Mouse (Mus musculus) embryonic facial prominence, embryonic 11.5 days (tissue): ENCODE measurements around the gene Ldhal6b. TPM values are rescaled to one million over a fixed set of nuclear protein-coding genes. Genes with fewer than 3 reads are reported as not detected.
"Not testable (repeated sequence)": the region's sequence is repeated elsewhere in the genome, so short reads cannot be mapped to it uniquely, and the experiment has no call there.

ENCODE experiments used
- ATAC-seq: fragments of 200-750 bp; cut with Nextera tagmentation; replicated peaks from 2 replicates; pipeline ENCODE4 v1.8.0; 2017; ENCODE audit warnings: low read depth; ENCODE audit not compliant: insufficient number of reproducible peaks, low FRiP score, low TSS enrichment
- DNase-seq: peaks from one replicate; pipeline ENCODE4 v3.0.0-alpha.2; 2015; ENCODE audit warnings: low spot score
- H3K27ac ChIP-seq: fragments of 300-500 bp; sonication (generic); replicated peaks from 2 replicates; pipeline ENCODE4 v1.5.1; 2014; ENCODE audit warnings: mild to moderate bottlenecking, low read depth, low read length, control low read depth
- H3K27me3 ChIP-seq: fragments of 300-500 bp; sonication (generic); 2 replicates; pipeline ENCODE4 v1.6.1; 2014; ENCODE audit warnings: mild to moderate bottlenecking, low read length, moderate library complexity, mixed read lengths; ENCODE audit not compliant: control insufficient read depth, insufficient read depth
- H3K36me3 ChIP-seq: fragments of 300-500 bp; sonication (generic); replicated peaks from 2 replicates; pipeline ENCODE4 v1.6.1; 2014; ENCODE audit warnings: low read depth, mild to moderate bottlenecking, low read length, moderate library complexity, mixed read lengths; ENCODE audit not compliant: control insufficient read depth, insufficient read depth
- H3K4me1 ChIP-seq: fragments of 300-500 bp; sonication (generic); 2 replicates; pipeline ENCODE4 v1.6.1; 2014; ENCODE audit warnings: low read length, mixed read lengths; ENCODE audit not compliant: control insufficient read depth, insufficient read depth
- H3K4me2 ChIP-seq: fragments of 300-500 bp; sonication (generic); 2 replicates; pipeline ENCODE4 v1.6.1; 2014; ENCODE audit warnings: low read depth, mild to moderate bottlenecking, control low read depth, low read length, moderate library complexity
- H3K4me3 ChIP-seq: fragments of 300-500 bp; sonication (generic); 2 replicates; pipeline ENCODE4 v1.5.1; 2014; ENCODE audit warnings: low read depth, low read length, control low read depth
- H3K9ac ChIP-seq: fragments of 300-500 bp; sonication (generic); replicated peaks from 2 replicates; pipeline ENCODE4 v1.6.1; 2014; ENCODE audit warnings: mild to moderate bottlenecking, control low read depth, low read length
- H3K9me3 ChIP-seq: fragments of 300-500 bp; sonication (generic); replicated peaks from 2 replicates; pipeline ENCODE4 v1.6.1; 2016; ENCODE audit warnings: mild to moderate bottlenecking, low read length, inconsistent platforms, mixed read lengths; ENCODE audit not compliant: control insufficient read depth
- WGBS: fragments of 180-500 bp; shearing (Covaris S2); extraction: QIAGEN DNeasy Blood & Tissue Kit; methylation state at CpG from one replicate; pipeline ENCODE4 v1.1.7; 2014; 5-methylcytosine and 5-hydroxymethylcytosine counted together
- polyA plus RNA-seq: library from polyadenylated mRNA; unstranded; fragments of >200 nt; fragmentation: Nextera tagmentation; extraction: Ambion mirVana; gene quantifications from 2 replicates; pipeline ENCODE4 v1.2.1, GENCODE M21; 2014

Ldhal6b gene
- polyA plus RNA-seq: not detected in 2 replicates

DNA sequence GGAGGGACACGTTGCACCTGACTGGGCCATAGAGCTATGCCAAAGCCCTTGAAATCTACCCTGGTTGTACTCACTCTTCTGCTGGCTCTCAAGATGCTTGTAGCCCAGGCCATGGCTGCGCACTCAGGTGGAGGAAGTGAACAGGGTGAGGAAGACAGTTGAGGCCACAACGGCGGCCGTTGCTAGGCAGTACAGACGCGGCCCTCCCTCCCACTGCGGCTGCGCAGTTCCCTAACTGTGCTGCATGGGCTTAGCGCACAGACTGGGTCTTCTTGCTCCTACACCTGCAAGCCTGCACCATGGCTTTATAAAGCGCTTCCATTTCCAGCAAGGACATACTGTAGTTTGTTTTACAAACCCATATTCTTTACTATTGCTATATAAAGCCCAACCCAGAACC lies at the start of gene Ldhal6b:
Ldhal6b (minus strand) TSS at position 223 of the 400 bp plus-strand sequence.
- Histone ChIP-seq H3K27me3 (no peaks in the 10 kb centered on the region), H3K4me2 (no peak within 1 kb of the TSS), H3K4me3 (no peak within 1 kb of the TSS), H3K4me1 (no peaks in the 10 kb centered on the region), H3K36me3 (no peaks in the 10 kb centered on the region), H3K27ac (no peak within 1 kb of the TSS), H3K9me3 (no peaks in the 10 kb centered on the region), H3K9ac (no peak within 1 kb of the TSS)
- ATAC-seq: no peak
- WGBS: 97% methylated on average over 11 of the region's 11 CpGs
- DNase-seq: no peak

DNA sequence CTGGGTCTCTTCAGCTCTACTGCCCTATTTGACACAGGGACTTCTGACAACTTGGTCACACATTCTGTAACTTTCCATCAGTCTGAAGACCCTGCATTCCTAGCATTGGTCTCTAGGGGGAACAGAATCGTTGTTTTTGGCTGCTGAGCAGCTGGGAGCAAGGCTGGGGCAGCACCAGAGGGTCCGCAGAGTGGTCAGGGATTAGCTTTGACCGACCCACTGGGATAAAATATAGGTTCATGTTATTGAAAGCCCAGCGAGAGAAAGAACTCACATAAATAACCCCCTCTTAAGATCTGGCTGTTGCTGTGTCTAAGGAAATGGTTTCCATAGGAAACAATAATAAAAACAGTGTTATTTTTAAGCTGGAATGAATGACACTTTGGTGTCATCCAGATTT lies 48.6 kb upstream of the Ldhal6b start:
- DNase-seq: no peak
- no peak for ATAC-seq

DNA sequence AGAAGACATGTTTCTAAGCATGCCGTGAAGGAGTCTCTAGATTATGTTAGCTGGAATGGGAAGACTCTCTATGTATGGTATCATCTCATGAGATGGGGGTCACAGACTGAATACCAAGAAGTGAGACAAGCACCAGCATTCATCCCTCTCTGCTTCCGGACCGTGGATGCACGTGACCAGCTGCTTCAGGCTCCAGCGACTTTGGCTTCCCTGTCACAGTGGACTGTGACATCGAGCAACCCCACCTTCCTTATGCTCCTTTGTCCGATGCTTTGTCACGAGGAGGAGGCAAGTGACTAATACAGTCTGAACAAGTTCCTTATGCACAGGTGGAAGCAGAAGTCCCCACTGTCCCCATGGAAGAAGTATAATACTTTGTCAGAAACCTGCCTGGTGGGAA lies 48.2 kb upstream of the Ldhal6b start:
- ATAC-seq: no peak

More for the DNA sequence above, 48.6 kb upstream of the Ldhal6b start:
- Histone ChIP-seq H3K36me3 (no peaks in the 10 kb centered on the region), H3K4me3 (no peak overlapping the region), H3K9me3 (no peaks in the 10 kb centered on the region), H3K4me2 (no peak overlapping the region), H3K9ac (no peak overlapping the region), H3K27ac (no peak overlapping the region), H3K27me3 (no peaks in the 10 kb centered on the region), H3K4me1 (no peaks in the 10 kb centered on the region)
- whole genome bisulfite sequencing: 53% methylated on average over 4 of the region's 4 CpGs

DNA sequence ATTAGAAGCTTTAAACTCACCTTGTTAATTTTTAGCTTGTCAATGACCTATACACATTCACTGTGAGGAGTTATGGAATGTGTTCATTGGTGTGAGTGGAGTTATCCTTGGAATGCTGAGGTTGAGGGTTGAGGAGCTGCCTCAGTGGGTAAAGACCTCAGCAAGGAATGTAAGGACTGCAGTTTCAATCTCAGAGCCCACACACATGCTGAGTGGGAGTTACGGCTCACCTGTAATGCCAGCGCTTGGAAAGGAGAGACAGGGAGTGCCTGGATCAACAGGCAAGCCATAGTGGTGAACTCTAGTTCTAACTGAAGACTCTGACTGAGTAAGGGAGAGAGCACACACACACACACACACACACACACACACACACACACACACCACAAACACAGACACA lies 45.3 kb upstream of the Ldhal6b start:
- DNase-seq: no peak
- H3K4me2 ChIP-seq: no peak overlapping the region
- H3K36me3 ChIP-seq: no peaks in the 10 kb centered on the region
- H3K9ac ChIP-seq: no peak overlapping the region
- WGBS: 91% methylated on average over 2 of the region's 2 CpGs
- no peaks in the 10 kb centered on the region for H3K27me3 ChIP-seq
- no peak for ATAC-seq
- no peak overlapping the region for H3K4me3 ChIP-seq
- no peak overlapping the region for H3K27ac ChIP-seq
- no peaks in the 10 kb centered on the region for H3K9me3 ChIP-seq
- H3K4me1 ChIP-seq: no peaks in the 10 kb centered on the region

More for the DNA sequence above, 48.2 kb upstream of the Ldhal6b start:
- Histone ChIP-seq H3K36me3 (no peaks in the 10 kb centered on the region), H3K9me3 (no peaks in the 10 kb centered on the region), H3K4me1 (no peaks in the 10 kb centered on the region), H3K27me3 (no peaks in the 10 kb centered on the region), H3K4me2 (no peak overlapping the region), H3K4me3 (no peak overlapping the region), H3K27ac (no peak overlapping the region), H3K9ac (no peak overlapping the region)
- WGBS: 89% methylated on average over 8 of the region's 8 CpGs
- no peak for DNase-seq

DNA sequence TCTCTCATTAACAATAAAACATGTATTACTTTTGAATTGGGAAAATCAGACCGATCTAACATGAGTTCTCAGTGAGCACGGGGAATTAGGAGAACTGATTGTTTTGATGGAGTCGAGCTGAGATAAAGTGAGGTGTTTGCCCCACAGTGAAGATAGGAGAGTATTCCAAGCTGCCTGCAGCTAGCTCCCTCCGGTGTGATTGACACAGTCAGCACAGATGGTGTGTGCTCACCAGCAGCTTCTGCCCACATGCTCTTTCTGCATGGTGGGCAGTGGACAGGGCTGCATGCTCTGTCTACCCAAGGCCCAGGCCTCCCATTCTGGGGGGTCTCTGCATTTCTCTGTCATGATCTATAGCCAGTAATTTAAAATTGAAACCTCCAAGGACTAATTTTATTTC lies 35.1 kb upstream of the Ldhal6b start:
- Histone ChIP-seq H3K4me3 (no peak overlapping the region), H3K36me3 (no peaks in the 10 kb centered on the region), H3K27ac (no peak overlapping the region), H3K4me1 (no peaks in the 10 kb centered on the region), H3K9me3 (no peaks in the 10 kb centered on the region), H3K4me2 (no peak overlapping the region), H3K9ac (no peak overlapping the region), H3K27me3 (no peaks in the 10 kb centered on the region; the same call in 1 of the 2 replicates)
- 88% methylated on average over 4 of the region's 4 CpGs for WGBS
- DNase-seq: no peak
- ATAC-seq: no peak

DNA sequence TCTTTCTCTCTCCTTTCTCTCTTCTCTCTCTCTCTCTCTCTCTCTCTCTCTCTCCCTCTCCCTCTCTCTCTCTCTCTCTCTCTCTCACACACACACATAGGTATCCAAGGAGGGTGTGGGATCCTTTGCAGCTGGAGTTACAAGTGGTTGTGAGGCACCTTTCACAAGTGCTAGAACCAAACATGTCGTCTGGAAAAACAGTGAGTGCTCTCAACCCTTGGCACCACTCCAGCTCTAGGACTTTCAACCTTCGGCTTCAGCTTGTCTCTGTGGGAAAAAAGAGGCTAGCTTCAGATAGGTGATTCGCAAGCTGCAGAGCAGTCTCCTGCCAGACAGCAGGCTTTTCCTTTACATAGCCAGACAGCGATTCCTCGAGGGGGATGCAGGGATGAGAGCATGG lies 25.2 kb upstream of the Ldhal6b start:
- Histone ChIP-seq H3K27ac (no peak overlapping the region), H3K27me3 (no peaks in the 10 kb centered on the region), H3K4me2 (no peak overlapping the region), H3K9ac (no peak overlapping the region), H3K36me3 (no peaks in the 10 kb centered on the region), H3K4me1 (no peaks in the 10 kb centered on the region), H3K4me3 (no peak overlapping the region), H3K9me3 (no peaks in the 10 kb centered on the region)
- WGBS: 70% methylated on average over 5 of the region's 5 CpGs
- ATAC-seq: no peak
- no peak for DNase-seq

DNA sequence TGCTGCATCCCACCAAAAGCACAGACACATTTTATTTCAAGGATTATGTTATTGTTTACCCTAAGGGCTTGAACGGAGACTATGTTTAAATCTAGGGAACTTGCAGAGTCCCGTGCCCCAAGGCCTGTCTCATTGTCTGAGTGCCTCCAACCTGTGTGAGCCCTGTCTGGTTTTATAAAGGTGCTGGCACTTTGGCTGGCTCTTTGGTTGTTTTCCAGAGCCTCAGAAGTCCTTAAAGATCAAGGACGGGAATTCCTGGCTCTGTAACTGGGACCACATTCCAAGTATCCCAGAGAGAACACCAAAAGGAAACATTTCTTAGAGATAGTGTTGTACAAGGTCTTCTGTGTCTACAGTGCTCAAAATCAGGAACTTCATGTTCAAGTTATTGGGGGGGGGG lies 24.7 kb upstream of the Ldhal6b start:
- Histone ChIP-seq H3K9ac (no peak overlapping the region), H3K27ac (no peak overlapping the region), H3K27me3 (no peaks in the 10 kb centered on the region), H3K9me3 (no peaks in the 10 kb centered on the region), H3K4me3 (no peak overlapping the region), H3K4me2 (no peak overlapping the region), H3K4me1 (no peaks in the 10 kb centered on the region), H3K36me3 (no peaks in the 10 kb centered on the region)
- ATAC-seq (no peak), DNase-seq (no peak)
- WGBS: 73% methylated on average over 3 of the region's 3 CpGs

DNA sequence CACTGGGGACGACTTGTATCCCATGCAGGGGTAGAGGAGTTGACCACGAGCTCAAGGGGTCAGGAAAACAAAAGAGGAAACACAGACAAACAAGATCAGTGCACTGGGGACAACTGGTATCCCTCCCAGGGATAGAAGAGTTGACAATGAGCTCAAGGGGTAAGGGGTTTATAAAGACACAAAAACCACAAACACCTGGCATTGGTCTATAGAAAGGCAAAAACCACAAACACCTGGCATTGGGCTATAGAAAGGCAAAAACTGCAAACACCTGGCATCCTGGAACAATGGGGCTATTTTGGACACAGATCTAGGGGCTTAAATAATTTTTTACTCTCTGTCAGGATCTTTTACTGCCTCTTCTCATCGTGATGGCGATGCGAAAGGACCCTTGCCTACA lies 23.8 kb upstream of the Ldhal6b start:
- not testable (repeated sequence) for H3K9ac ChIP-seq, H3K27me3 ChIP-seq, DNase-seq, H3K4me2 ChIP-seq, H3K9me3 ChIP-seq, H3K36me3 ChIP-seq, H3K27ac ChIP-seq, ATAC-seq, H3K4me1 ChIP-seq, H3K4me3 ChIP-seq
- WGBS: 70% methylated on average over 5 of the region's 5 CpGs
